Mouse (Mus musculus): ENCODE measurements at regions not wholly inside any gene's neighbourhood (a gene's known extent, or its start where the extent isn't known, plus 50 kb on each side); places are given as distances from the start of the nearest gene placed in this dataset.

- TF ChIP-seq GATA1 (IDR thresholded peaks at IDR 0.05; ENCODE audit: borderline replicate concordance, low read length) (no peak), FLI1 (IDR thresholded peaks at IDR 0.05; ENCODE audit: low read length) (no peak)
Measured at GRCm38 (mm10) chr1:183961383-183961782, 51.7 kb upstream of the Dusp10 start.
